Mouse (Mus musculus) embryonic fibroblast, embryonic 13.5 days (primary cell): ENCODE results near the gene Pak6. TPM values are rescaled to one million over a fixed set of nuclear protein-coding genes. Genes with fewer than 3 reads are reported as not detected.

Experiments used
- H3K27ac ChIP-seq: 2 replicates; pipeline ENCODE4 v1.5.1; 2012; ENCODE audit warnings: low read length, control low read depth, inconsistent platforms; ENCODE audit not compliant: insufficient read depth
- H3K4me1 ChIP-seq: 2 replicates; pipeline ENCODE4 v1.6.1; 2011; ENCODE audit warnings: low read length; ENCODE audit not compliant: control insufficient read depth, insufficient read depth
- H3K4me3 ChIP-seq: 2 replicates; pipeline ENCODE4 v1.5.1; 2011; ENCODE audit warnings: mild to moderate bottlenecking, control low read depth, low read length; ENCODE audit not compliant: insufficient read depth
- CTCF ChIP-seq: IDR thresholded peaks from 2 replicates; pipeline ENCODE4 v1.5.1; 2011; ENCODE audit warnings: mild to moderate bottlenecking, control low read depth, low read length, moderate library complexity, borderline replicate concordance; ENCODE audit not compliant: insufficient read depth
- POLR2A ChIP-seq: IDR thresholded peaks from 2 replicates; pipeline ENCODE4 v1.6.1; 2011; ENCODE audit warnings: low read depth, mild to moderate bottlenecking, control low read depth, low read length, moderate library complexity
- polyA plus RNA-seq: library from polyadenylated mRNA; stranded (reverse); fragments of >200 nt; gene quantifications from 2 replicates; pipeline ENCODE4 v1.2.4, GENCODE M21; 2011; ENCODE audit warnings: low read depth; ENCODE audit not compliant: missing spikeins, insufficient read length

Pak6 gene
- polyA plus RNA-seq, 1 experiment, result 0.19 TPM

- Histone ChIP-seq H3K4me1 (no peaks in the 10 kb centered on the region), H3K27ac (no peak overlapping the region), H3K4me3 (peak overlapping the region; percentile 25)
- TF ChIP-seq CTCF (no peak), POLR2A (no peak)
Measured at GRCm38 (mm10) chr2:118676839-118677741, 14.0 kb downstream of the Pak6 start.

- TF ChIP-seq CTCF (no peak), POLR2A (no peak)
- no peaks in the 10 kb centered on the region for H3K4me1 ChIP-seq
- no peak overlapping the region for H3K27ac ChIP-seq
- H3K4me3 ChIP-seq, result no peak overlapping the region
Measured at GRCm38 (mm10) chr2:118677817-118678216, 14.7 kb downstream of the Pak6 start.

- H3K27ac ChIP-seq, result no peak overlapping the region
- H3K4me1 ChIP-seq, result no peaks in the 10 kb centered on the region
- TF ChIP-seq POLR2A (no peak), CTCF (no peak)
- no peak overlapping the region for H3K4me3 ChIP-seq
Measured at GRCm38 (mm10) chr2:118679577-118679976, 16.5 kb downstream of the Pak6 start.

GRCm38 (mm10) chr2:118680926-118681325 lies 17.8 kb downstream of the Pak6 start:
- Histone ChIP-seq H3K4me1 (no peaks in the 10 kb centered on the region), H3K4me3 (no peak overlapping the region), H3K27ac (no peak overlapping the region)
- TF ChIP-seq CTCF, result no peak
- no peak for TF ChIP-seq POLR2A

- Histone ChIP-seq H3K4me3 (no peak overlapping the region), H3K4me1 (no peaks in the 10 kb centered on the region), H3K27ac (no peak overlapping the region)
- TF ChIP-seq CTCF (no peak), POLR2A (no peak)
Measured at GRCm38 (mm10) chr2:118682544-118683260, 19.6 kb downstream of the Pak6 start.

GRCm38 (mm10) chr2:118685088-118685487 lies 22.0 kb downstream of the Pak6 start:
- Histone ChIP-seq H3K4me3 (no peak overlapping the region), H3K27ac (no peak overlapping the region), H3K4me1 (no peaks in the 10 kb centered on the region)
- TF ChIP-seq CTCF, result no peak
- TF ChIP-seq POLR2A, result no peak

- Histone ChIP-seq H3K4me1 (no peaks in the 10 kb centered on the region), H3K4me3 (no peak overlapping the region), H3K27ac (no peak overlapping the region)
- TF ChIP-seq CTCF (no peak), POLR2A (no peak)
Measured at GRCm38 (mm10) chr2:118686693-118687092, 23.6 kb downstream of the Pak6 start.

- no peak overlapping the region for H3K27ac ChIP-seq
- no peaks in the 10 kb centered on the region for H3K4me1 ChIP-seq
- no peak overlapping the region for H3K4me3 ChIP-seq
- TF ChIP-seq CTCF (no peak), POLR2A (no peak)
Measured at GRCm38 (mm10) chr2:118687791-118688190, 24.7 kb downstream of the Pak6 start.

GRCm38 (mm10) chr2:118689875-118690274 lies 26.8 kb downstream of the Pak6 start:
- TF ChIP-seq CTCF (no peak), POLR2A (no peak)
- H3K4me3 ChIP-seq, result no peak overlapping the region
- no peaks in the 10 kb centered on the region for H3K4me1 ChIP-seq
- no peak overlapping the region for H3K27ac ChIP-seq
